Mouse (Mus musculus) brain, embryonic 14.5 days (tissue): ENCODE results near the gene Trpc6. TPM values are rescaled to one million over a fixed set of nuclear protein-coding genes. Genes with fewer than 3 reads are reported as not detected.

Experiments used
- DNase-seq: peaks from one replicate; pipeline ENCODE4 v3.0.0-alpha.2; 2011; ENCODE audit warnings: low read depth
- CTCF ChIP-seq: fragments of 200-500 bp; IDR thresholded peaks from 2 replicates; pipeline ENCODE4 v1.5.1; 2012; ENCODE audit warnings: inconsistent platforms, mild to moderate bottlenecking, moderate library complexity, borderline replicate concordance; ENCODE audit not compliant: insufficient read depth, insufficient read length; ENCODE audit errors: extremely low read depth
- POLR2A ChIP-seq: fragments of 200-500 bp; IDR thresholded peaks from 2 replicates; pipeline ENCODE4 v1.6.1; 2012; ENCODE audit warnings: mild to moderate bottlenecking, inconsistent platforms, borderline replicate concordance; ENCODE audit not compliant: poor library complexity, insufficient read depth, insufficient read length, severe bottlenecking; ENCODE audit errors: extremely low read depth
- polyA plus RNA-seq: library from polyadenylated mRNA; depleted of rRNA; stranded (reverse); fragments of >200 nt; gene quantifications from 2 replicates; pipeline ENCODE4 v1.2.3, GENCODE M21; 2012

The Trpc6 gene
- polyA plus RNA-seq, 1 experiment: 0.60 TPM

DNA sequence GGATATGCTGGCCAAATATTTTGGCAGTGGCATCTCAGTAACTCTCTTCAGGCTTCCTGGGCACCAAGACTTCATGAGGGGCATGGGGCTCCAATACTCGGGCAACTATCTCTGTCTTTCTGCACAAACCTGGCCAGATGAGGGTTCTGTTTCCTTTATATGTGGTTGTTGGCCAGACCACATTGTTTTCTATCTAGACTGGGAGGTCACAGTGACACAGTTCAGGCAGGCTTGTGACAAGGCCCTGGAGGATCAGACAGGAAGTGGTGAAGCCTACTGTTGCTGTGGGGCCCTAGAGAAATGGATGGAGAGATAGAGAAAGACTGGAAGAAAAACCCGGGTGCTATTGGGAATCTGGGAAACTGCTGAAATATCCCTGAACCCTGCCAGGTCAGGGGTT, 149.2 kb downstream of the Trpc6 start:
- DNase-seq: no peak
- no peak for TF ChIP-seq CTCF
- TF ChIP-seq POLR2A: no peak

DNA sequence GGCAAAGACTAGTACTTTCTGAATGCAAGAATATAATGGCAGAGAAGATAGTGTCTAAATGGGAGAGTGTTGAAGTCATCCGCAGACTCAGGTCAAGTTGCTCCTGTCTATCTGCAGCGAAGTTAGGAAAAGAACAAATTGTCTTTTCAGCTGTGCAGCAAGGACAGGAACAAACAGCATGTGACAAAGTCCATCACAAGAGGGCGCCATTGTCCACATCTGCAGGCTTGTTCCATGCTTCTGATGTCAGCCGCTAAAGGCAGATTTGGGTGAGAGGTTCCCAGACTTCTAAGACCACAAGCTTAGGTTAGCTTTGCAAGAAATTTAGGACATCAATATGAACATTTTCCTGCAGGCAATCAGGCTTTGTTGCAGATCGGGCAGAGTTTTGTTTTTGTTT, 156.7 kb downstream of the Trpc6 start:
- no peak for TF ChIP-seq POLR2A
- peak; percentile 93 for TF ChIP-seq CTCF
- peak; percentile 91 for DNase-seq

DNA sequence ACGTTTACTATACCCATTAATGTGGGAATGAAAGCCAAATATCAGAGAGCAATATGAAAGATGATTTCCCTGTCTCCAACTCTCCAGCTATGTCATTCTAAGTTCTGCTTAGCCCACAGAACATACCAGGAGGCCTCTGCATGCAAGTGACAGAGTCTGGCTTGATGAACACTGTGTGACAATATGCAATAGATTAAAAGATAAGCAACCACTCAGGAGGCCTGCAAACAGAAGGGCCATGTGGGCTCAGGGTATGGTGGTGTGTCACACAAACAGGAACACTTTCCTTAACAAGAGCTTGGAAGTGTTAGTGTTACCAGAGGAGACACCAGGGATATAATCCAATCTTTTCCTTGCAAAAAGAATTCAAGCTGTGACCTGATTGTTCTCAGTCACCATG, 159.6 kb downstream of the Trpc6 start:
- no peak for TF ChIP-seq CTCF
- no peak for TF ChIP-seq POLR2A
- no peak for DNase-seq

DNA sequence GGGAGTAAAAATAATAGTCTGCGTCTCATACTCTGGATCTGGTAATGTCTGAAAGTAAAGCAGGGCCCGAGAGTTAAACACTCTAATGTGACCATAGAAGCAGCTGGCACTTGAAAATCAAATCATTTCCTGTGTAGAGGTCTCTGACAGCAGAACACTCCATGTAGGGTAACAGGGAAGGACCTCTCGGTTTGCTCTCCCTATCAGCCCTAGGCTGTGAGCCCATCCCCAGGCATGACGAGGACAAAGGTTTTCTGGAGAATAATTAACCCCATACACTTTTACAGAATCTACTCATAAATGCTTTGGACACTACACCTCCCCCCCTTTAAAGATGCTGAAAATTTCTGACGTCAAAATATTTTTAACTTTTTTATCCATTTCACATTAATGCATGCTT, 160.0 kb downstream of the Trpc6 start:
- TF ChIP-seq POLR2A: no peak
- TF ChIP-seq CTCF: no peak
- DNase-seq: no peak

DNA sequence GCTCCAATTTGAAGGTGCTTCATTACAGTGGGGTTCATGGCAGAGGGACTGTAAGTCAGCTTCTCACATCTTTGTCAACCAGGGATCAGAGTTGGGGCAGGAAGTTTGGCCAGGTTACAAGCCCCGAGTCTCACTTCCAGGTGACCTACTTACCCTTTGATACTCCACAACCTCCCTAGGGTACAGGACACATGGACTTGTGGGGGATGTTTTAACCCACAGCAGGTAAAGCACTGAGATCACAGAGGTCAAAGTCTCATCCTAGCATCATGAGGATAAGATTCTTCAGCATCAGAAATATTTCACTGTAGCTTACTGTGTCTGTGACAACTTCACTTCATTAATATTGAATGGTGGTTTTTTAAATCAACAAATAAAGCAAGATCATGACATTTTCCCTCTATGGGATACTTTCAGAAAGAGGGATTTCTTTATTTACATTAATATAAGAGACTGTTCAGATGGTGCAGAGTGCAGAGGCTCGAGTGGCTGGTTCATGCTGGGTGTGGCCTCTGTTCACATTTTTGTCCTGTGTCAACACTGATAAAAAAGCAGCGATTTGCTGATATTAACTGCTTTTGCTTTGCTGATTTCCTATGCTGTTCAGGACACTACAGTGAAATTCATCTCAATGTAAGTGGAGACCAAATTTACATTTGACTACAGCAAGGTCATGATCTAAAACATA, 166.3 kb downstream of the Trpc6 start:
- TF ChIP-seq CTCF: no peak
- no peak for DNase-seq

DNA sequence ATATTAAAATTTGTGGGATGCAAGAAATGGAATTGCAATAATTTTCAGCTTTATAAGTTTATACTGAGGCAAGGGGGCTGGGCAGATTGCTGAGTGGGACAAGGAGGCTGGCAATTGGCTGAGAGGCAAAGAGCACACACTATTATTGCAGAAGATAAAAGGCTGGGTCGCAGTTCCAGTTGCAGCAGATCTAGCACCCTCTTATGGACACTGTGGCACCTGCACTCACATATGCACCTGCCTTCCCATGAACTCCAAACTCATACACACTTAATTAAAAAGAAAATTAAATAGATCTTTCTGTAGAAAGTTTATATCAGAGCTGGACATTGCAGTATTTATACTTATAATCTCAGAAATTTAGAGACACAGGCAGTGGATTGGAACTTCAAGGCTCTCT, 175.1 kb downstream of the Trpc6 start:
- TF ChIP-seq CTCF: no peak
- TF ChIP-seq POLR2A: no peak
- no peak for DNase-seq

DNA sequence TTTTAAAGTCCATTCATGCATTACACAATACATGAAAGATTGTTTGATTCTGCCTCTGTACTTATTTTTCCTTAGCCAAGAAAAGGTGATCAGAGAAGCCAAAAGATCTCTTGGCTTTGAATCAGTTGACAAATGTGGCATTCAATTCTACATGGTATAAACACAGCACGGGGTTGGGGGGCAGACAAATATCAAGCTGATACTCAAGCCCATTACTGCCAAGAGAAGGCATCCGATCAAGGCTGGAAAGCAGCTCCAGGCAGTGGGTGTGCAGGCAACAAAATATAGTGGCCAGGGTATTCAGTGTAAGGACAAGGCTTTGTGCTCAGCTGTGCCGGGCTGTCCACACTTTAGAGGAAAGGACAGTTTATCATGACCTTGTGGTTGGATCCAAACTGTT, 185.1 kb downstream of the Trpc6 start:
- TF ChIP-seq POLR2A (no peak), CTCF (no peak)
- no peak for DNase-seq
